Mouse (Mus musculus): ENCODE data around the gene Man1a. TPM values are rescaled to one million over a fixed set of nuclear protein-coding genes. Genes with fewer than 3 reads are reported as not detected.

Man1a gene
- polyA plus RNA-seq, 1 experiment from 2014 or later: 10.3 TPM

GRCm38 (mm10) chr10:53974180-53974579 is 102.2 kb downstream of the Man1a start:
- H3K27ac ChIP-seq: no peak overlapping the region
- H3K4me2 ChIP-seq (ENCODE audit: low read length): no peak overlapping the region
- no peak overlapping the region for H3K4me3 ChIP-seq (replicated peaks; ENCODE audit: low read depth, low read length)
- no peak overlapping the region for H3K9ac ChIP-seq (ENCODE audit: low read depth, low read length)
- H3K27me3 ChIP-seq (ENCODE audit: insufficient read depth, low read length): no peaks in the 10 kb centered on the region
- H3K36me3 ChIP-seq (ENCODE audit: insufficient read depth, low read length): no peaks in the 10 kb centered on the region
- TF ChIP-seq CTCF (IDR thresholded peaks at IDR 0.05; ENCODE audit: low read depth): no peak
- H3K9me3 ChIP-seq (replicated peaks; ENCODE audit: low read length): no peaks in the 10 kb centered on the region
- no peak for ATAC-seq (replicated peaks; ENCODE audit: low FRiP score, low read depth)
- peak; percentile 25 for DNase-seq (ENCODE audit: low spot score)
- no peaks in the 10 kb centered on the region for H3K4me1 ChIP-seq (replicated peaks; ENCODE audit: insufficient read depth, low read length)

GRCm38 (mm10) chr10:53959759-53960158 is 116.7 kb downstream of the Man1a start:
- DNase-seq (ENCODE audit: low spot score) (no peak), ATAC-seq (replicated peaks; ENCODE audit: low FRiP score, low read depth) (no peak)
- Histone ChIP-seq H3K9me3 (replicated peaks; ENCODE audit: low read length) (no peaks in the 10 kb centered on the region), H3K4me2 (ENCODE audit: low read length) (no peak overlapping the region), H3K4me1 (replicated peaks; ENCODE audit: insufficient read depth, low read length) (no peaks in the 10 kb centered on the region), H3K9ac (ENCODE audit: low read depth, low read length) (no peak overlapping the region), H3K4me3 (replicated peaks; ENCODE audit: low read depth, low read length) (no peak overlapping the region), H3K27ac (no peak overlapping the region), H3K27me3 (ENCODE audit: insufficient read depth, low read length) (no peaks in the 10 kb centered on the region), H3K36me3 (ENCODE audit: insufficient read depth, low read length) (no peaks in the 10 kb centered on the region)
- TF ChIP-seq CTCF (IDR thresholded peaks at IDR 0.05; ENCODE audit: low read depth): no peak
- WGBS: 65% methylated on average over 3 of the region's 3 CpGs

- DNase-seq (ENCODE audit: low spot score): no peak
- no peak overlapping the region for H3K9ac ChIP-seq (ENCODE audit: low read depth, low read length)
- H3K4me3 ChIP-seq (replicated peaks; ENCODE audit: low read depth, low read length): no peak overlapping the region
- H3K27ac ChIP-seq: no peak overlapping the region
- H3K4me1 ChIP-seq (replicated peaks; ENCODE audit: insufficient read depth, low read length): no peaks in the 10 kb centered on the region
- no peak overlapping the region for H3K4me2 ChIP-seq (ENCODE audit: low read length)
- ATAC-seq (replicated peaks; ENCODE audit: low FRiP score, low read depth): no peak
- H3K9me3 ChIP-seq (replicated peaks; ENCODE audit: low read length): no peaks in the 10 kb centered on the region
- WGBS: 73% methylated on average over 7 of the region's 7 CpGs
- TF ChIP-seq CTCF (IDR thresholded peaks at IDR 0.05; ENCODE audit: low read depth): no peak
- H3K36me3 ChIP-seq (ENCODE audit: insufficient read depth, low read length): no peaks in the 10 kb centered on the region
- no peaks in the 10 kb centered on the region for H3K27me3 ChIP-seq (ENCODE audit: insufficient read depth, low read length)
These were observed 134.8 kb downstream of the Man1a start for GRCm38 (mm10) chr10:53941597-53941996.

GRCm38 (mm10) chr10:53938199-53938598 is 138.2 kb downstream of the Man1a start:
- WGBS: 74% methylated on average over 3 of the region's 3 CpGs
- Histone ChIP-seq H3K27ac (no peak overlapping the region), H3K27me3 (ENCODE audit: insufficient read depth, low read length) (no peaks in the 10 kb centered on the region), H3K4me1 (replicated peaks; ENCODE audit: insufficient read depth, low read length) (no peaks in the 10 kb centered on the region), H3K36me3 (ENCODE audit: insufficient read depth, low read length) (no peaks in the 10 kb centered on the region), H3K9me3 (replicated peaks; ENCODE audit: low read length) (no peaks in the 10 kb centered on the region), H3K9ac (ENCODE audit: low read depth, low read length) (no peak overlapping the region), H3K4me2 (ENCODE audit: low read length) (no peak overlapping the region), H3K4me3 (replicated peaks; ENCODE audit: low read depth, low read length) (no peak overlapping the region)
- no peak for TF ChIP-seq CTCF (IDR thresholded peaks at IDR 0.05; ENCODE audit: low read depth)
- ATAC-seq (replicated peaks; ENCODE audit: low FRiP score, low read depth): no peak
- no peak for DNase-seq (ENCODE audit: low spot score)

GRCm38 (mm10) chr10:53936078-53936477 is 140.3 kb downstream of the Man1a start:
- WGBS: 89% methylated on average over 3 of the region's 3 CpGs
- Histone ChIP-seq H3K4me2 (ENCODE audit: low read length) (no peak overlapping the region), H3K9me3 (replicated peaks; ENCODE audit: low read length) (no peaks in the 10 kb centered on the region), H3K9ac (ENCODE audit: low read depth, low read length) (no peak overlapping the region), H3K27ac (no peak overlapping the region), H3K4me3 (replicated peaks; ENCODE audit: low read depth, low read length) (no peak overlapping the region), H3K36me3 (ENCODE audit: insufficient read depth, low read length) (no peaks in the 10 kb centered on the region), H3K4me1 (replicated peaks; ENCODE audit: insufficient read depth, low read length) (no peaks in the 10 kb centered on the region), H3K27me3 (ENCODE audit: insufficient read depth, low read length) (no peaks in the 10 kb centered on the region)
- TF ChIP-seq CTCF (IDR thresholded peaks at IDR 0.05; ENCODE audit: low read depth): no peak
- no peak for ATAC-seq (replicated peaks; ENCODE audit: low FRiP score, low read depth)
- no peak for DNase-seq (ENCODE audit: low spot score)

- H3K4me3 ChIP-seq (replicated peaks; ENCODE audit: low read depth, low read length): no peak overlapping the region
- no peak overlapping the region for H3K4me2 ChIP-seq (ENCODE audit: low read length)
- H3K9ac ChIP-seq (ENCODE audit: low read depth, low read length): no peak overlapping the region
- H3K36me3 ChIP-seq (ENCODE audit: insufficient read depth, low read length): no peaks in the 10 kb centered on the region
- H3K9me3 ChIP-seq (replicated peaks; ENCODE audit: low read length): no peaks in the 10 kb centered on the region
- H3K27ac ChIP-seq: no peak overlapping the region
- ATAC-seq (replicated peaks; ENCODE audit: low FRiP score, low read depth): no peak
- no peaks in the 10 kb centered on the region for H3K27me3 ChIP-seq (ENCODE audit: insufficient read depth, low read length)
- WGBS: 42% methylated on average over 4 of the region's 4 CpGs
- no peaks in the 10 kb centered on the region for H3K4me1 ChIP-seq (replicated peaks; ENCODE audit: insufficient read depth, low read length)
- no peak for DNase-seq (ENCODE audit: low spot score)
- TF ChIP-seq CTCF (IDR thresholded peaks at IDR 0.05; ENCODE audit: low read depth): no peak
These were observed 146.5 kb downstream of the Man1a start for GRCm38 (mm10) chr10:53929722-53930500.

- no peaks in the 10 kb centered on the region for H3K36me3 ChIP-seq (ENCODE audit: insufficient read depth, low read length)
- 73% methylated on average over 5 of the region's 5 CpGs for WGBS
- no peak overlapping the region for H3K9ac ChIP-seq (ENCODE audit: low read depth, low read length)
- H3K27me3 ChIP-seq (ENCODE audit: insufficient read depth, low read length): no peaks in the 10 kb centered on the region
- no peak for DNase-seq (ENCODE audit: low spot score)
- no peak overlapping the region for H3K4me2 ChIP-seq (ENCODE audit: low read length)
- no peaks in the 10 kb centered on the region for H3K4me1 ChIP-seq (replicated peaks; ENCODE audit: insufficient read depth, low read length)
- H3K4me3 ChIP-seq (replicated peaks; ENCODE audit: low read depth, low read length): no peak overlapping the region
- no peak for ATAC-seq (replicated peaks; ENCODE audit: low FRiP score, low read depth)
- H3K27ac ChIP-seq: no peak overlapping the region
- H3K9me3 ChIP-seq (replicated peaks; ENCODE audit: low read length): no peaks in the 10 kb centered on the region
- TF ChIP-seq CTCF (IDR thresholded peaks at IDR 0.05; ENCODE audit: low read depth): no peak
These were observed 148.5 kb downstream of the Man1a start for GRCm38 (mm10) chr10:53927904-53928303.

All from kidney, postnatal 0 days (tissue).